Mouse (Mus musculus): Measurements from ENCODE around the gene Akap13. TPM values are rescaled to one million over a fixed set of nuclear protein-coding genes. Genes with fewer than 3 reads are reported as not detected.

Gene Akap13
- polyA plus RNA-seq, 1 experiment from 2014 or later: 17.1 TPM

DNA sequence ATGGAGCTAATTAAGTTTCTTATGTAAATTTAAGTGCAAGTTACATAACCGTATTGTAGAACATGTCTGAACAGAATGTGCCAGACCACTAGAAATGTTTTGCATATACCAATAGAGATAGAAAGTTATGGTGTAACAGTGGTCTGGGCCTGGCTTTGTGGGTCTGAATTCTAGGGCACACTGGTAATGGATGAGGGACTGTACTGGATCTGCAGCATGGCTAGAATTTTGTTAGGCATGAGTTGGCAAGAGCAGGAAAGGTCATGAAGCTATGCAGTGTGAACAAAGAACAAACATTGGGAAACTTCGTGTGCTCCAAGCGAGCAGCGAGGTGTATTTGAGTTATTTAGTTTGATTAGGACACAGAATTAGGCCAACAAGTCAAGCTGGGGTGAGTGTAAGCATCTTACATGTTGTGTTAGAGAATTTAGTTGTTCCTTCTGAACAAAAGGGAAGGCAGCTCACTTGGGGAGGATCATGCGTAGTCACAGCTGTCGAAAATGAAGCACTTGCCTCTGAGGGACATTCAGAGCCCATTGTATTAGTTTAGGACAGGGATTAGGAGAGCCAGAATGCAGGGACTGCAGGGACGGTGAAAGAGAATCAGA, 15.1 kb downstream of the Akap13 start:
- peaks cover 13% of the 10 kb centered on the region for H3K4me1 ChIP-seq (replicated peaks)
- WGBS: 17% methylated on average over 7 of the region's 7 CpGs
- H3K36me3 ChIP-seq: no peaks in the 10 kb centered on the region
- no peak for ATAC-seq
- H3K27ac ChIP-seq: no peak overlapping the region
- H3K9me3 ChIP-seq: no peaks in the 10 kb centered on the region
- no peaks in the 10 kb centered on the region for H3K27me3 ChIP-seq
- H3K4me2 ChIP-seq (replicated peaks): no peak overlapping the region
- H3K4me3 ChIP-seq (replicated peaks): no peak overlapping the region
- no peak overlapping the region for H3K9ac ChIP-seq (replicated peaks)

DNA sequence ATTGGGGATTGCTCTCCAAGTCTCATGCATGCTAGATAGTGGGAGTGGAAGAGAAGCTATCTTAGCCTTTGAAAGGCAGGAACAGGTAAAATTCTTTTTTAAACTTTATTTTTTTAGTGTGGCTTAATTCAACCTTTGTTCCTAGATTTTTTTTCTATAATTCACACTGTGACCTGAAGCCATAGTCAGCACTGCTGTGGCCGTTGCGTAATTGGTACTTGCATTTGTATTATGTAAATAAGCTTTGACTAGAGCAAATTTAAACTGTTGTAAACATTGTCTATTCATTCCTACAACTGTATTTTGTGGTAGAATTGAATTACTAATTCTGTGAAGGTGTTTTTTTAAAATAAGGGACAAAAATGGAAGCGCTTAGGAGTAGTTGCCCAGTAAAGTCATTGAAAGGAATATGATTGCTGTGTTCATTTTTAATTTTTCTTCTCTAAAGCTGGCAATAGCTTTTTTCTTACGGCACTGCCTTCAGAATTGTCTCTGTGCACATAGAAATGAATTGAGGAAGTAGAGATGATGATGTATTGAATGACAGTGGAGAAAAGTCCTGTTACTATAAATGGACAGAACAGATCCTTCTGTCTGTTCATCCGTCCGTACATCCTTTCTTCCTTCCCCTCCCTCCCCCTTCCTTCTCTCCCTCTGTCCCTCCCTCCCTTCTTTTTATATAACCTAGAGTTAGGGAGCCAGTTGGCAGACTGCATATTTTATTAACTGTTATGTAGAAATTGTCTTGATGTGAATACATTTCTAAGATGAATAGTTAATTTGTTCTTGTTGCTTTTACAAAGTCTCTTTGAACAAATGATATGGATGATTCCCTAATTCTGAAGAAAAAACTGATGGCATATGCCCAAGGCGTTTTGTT, 17.2 kb downstream of the Akap13 start:
- Histone ChIP-seq H3K27ac (no peak overlapping the region), H3K27me3 (no peaks in the 10 kb centered on the region), H3K9me3 (no peaks in the 10 kb centered on the region), H3K36me3 (no peaks in the 10 kb centered on the region), H3K4me2 (replicated peaks) (no peak overlapping the region), H3K9ac (replicated peaks) (no peak overlapping the region), H3K4me1 (replicated peaks) (peaks cover 10% of the 10 kb centered on the region), H3K4me3 (replicated peaks) (no peak overlapping the region)
- no peak for ATAC-seq
- 88% methylated on average over 7 of the region's 7 CpGs for WGBS

DNA sequence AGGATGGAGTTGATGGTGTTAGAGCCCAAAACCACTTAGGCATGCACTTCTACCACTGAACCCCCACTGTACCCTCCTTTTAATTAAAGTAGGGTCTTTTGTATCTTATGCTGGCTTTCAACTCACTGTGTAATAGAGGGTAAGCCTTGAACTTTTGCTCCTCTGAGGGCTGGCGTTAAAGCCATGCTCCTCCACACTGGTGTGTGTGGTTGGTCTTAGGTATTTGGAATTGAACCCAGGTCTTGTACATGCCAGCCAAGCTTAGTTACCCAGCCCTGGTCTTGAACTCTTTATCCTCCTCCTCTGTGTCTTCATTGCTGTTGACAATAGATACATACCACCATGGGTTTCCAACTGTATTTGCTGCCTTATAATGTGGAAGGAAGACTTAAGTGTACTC, 18.0 kb downstream of the Akap13 start:
- H3K36me3 ChIP-seq: no peaks in the 10 kb centered on the region
- H3K27me3 ChIP-seq: no peaks in the 10 kb centered on the region
- ATAC-seq: no peak
- no peak overlapping the region for H3K4me3 ChIP-seq (replicated peaks)
- H3K9ac ChIP-seq (replicated peaks): no peak overlapping the region
- no peak overlapping the region for H3K4me2 ChIP-seq (replicated peaks)
- 79% methylated on average over 1 of the region's 1 CpGs for WGBS
- no peaks in the 10 kb centered on the region for H3K9me3 ChIP-seq
- peaks cover 6% of the 10 kb centered on the region for H3K4me1 ChIP-seq (replicated peaks)
- H3K27ac ChIP-seq: no peak overlapping the region

DNA sequence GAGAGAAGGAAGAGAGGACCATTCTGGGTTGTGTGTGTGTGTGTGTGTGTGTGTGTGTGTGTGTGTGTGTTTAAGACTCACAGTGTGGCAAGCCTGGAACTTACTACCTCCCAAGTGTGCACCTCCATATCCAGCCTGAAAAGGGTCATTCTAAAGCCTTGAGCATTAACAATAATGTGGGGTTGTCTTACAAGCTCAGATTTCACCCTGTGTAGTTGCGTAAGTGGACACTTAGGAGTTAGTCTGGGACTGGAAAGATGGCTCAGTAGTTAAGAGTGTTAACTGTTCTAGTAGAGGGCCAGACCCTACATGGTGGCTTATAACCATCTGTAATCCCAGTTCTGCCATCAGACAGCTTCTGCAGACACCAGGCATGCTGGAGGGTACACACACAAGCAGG, 18.7 kb downstream of the Akap13 start:
- Histone ChIP-seq H3K9ac (replicated peaks) (no peak overlapping the region), H3K4me3 (replicated peaks) (no peak overlapping the region), H3K36me3 (no peaks in the 10 kb centered on the region), H3K4me1 (replicated peaks) (peaks cover 6% of the 10 kb centered on the region), H3K27ac (no peak overlapping the region), H3K9me3 (no peaks in the 10 kb centered on the region), H3K4me2 (replicated peaks) (no peak overlapping the region), H3K27me3 (no peaks in the 10 kb centered on the region)
- no peak for ATAC-seq
- 88% methylated on average over 1 of the region's 1 CpGs for WGBS

DNA sequence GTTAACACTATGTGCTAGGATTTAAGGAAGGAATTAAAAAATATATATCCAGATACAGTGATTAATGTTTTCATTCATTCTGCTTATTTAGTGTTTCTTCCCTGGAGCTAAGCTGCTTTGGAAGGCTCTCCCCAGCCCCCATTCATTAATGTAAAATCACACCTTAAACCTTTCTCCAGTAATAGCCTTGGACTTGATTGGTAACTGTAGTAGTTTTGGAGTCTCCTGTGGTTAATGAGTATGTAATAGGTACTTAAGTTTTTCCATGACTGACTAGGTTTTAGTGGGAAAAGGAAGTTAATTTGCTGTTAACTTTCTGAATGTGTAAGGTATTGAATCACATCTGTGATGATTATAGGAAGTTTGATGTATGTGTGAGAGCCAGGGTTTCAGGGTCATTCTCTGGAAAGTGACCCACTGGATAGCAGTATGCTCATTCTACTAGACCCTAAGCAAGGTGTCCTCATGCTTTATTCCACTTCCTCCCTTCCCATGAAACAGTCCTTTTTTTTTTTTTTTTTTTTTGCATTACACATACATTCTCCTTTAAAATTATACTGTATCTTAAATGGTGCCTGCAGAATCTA, 19.3 kb downstream of the Akap13 start:
- ATAC-seq: no peak
- Histone ChIP-seq H3K4me1 (replicated peaks) (peaks cover 6% of the 10 kb centered on the region), H3K27me3 (no peaks in the 10 kb centered on the region), H3K9me3 (no peaks in the 10 kb centered on the region), H3K36me3 (no peaks in the 10 kb centered on the region), H3K9ac (replicated peaks) (no peak overlapping the region), H3K4me3 (replicated peaks) (no peak overlapping the region), H3K27ac (no peak overlapping the region), H3K4me2 (replicated peaks) (no peak overlapping the region)

DNA sequence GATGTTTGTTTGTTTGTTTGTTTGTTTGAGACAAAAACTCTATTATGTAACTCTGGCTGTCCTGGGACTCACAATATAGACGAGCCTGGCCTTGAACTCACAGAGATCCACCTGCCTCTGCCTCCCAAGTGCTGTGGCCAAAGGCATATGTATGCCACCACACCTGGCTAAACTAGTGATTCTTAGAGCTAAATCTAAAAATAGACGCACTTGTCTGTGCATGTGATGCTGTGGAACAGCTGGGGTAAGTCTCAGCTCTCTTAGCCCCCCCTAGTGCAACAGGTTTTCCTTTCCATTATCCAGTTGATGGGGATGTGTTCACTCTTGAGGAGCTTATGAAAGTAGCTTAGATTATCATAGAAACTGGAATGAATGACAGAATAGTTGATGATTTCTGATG, 22.7 kb downstream of the Akap13 start:
- Histone ChIP-seq H3K27ac (no peak overlapping the region), H3K9me3 (no peaks in the 10 kb centered on the region), H3K4me2 (replicated peaks) (no peak overlapping the region), H3K27me3 (no peaks in the 10 kb centered on the region), H3K36me3 (no peaks in the 10 kb centered on the region), H3K9ac (replicated peaks) (no peak overlapping the region), H3K4me1 (replicated peaks) (0 out of 2 replicates have a peak, but pooled peaks cover 3% of the 10 kb centered on the region), H3K4me3 (replicated peaks) (no peak overlapping the region)
- 96% methylated on average over 2 of the region's 2 CpGs for WGBS
- no peak for ATAC-seq

DNA sequence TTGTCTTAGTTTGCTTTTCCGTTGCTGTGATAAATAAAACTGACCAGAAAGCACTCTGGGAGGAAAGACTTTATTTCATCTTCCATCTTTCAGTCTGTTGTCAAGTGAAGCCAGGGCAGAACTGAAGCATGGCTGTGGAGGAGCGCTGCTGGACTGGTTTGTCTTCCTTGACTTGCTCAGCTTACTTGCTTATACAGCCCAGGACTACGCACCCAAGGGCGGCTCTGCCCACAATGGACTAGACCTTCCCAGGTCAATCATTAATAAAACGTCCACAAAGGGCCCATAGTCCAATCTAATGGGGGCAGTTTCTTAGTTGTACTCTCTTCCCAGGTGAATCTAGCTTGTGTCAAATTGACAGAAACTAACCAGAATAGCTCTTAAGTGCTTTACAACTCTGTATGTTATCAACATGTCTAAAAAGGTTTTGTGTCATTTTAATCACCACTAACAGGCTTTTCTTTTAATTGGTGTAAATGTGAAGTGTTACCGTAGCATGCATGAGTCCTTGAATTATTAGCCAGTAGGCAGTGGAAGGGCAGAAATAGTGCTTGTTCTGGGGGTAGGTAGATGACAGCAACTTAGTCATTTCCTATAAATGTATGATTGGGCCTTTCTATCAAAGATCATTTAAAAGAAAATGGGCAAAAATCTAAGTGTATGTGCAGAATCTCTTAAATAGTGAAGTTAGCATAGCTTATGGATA, 25.5 kb downstream of the Akap13 start:
- Histone ChIP-seq H3K36me3 (no peaks in the 10 kb centered on the region), H3K27ac (no peak overlapping the region), H3K27me3 (no peaks in the 10 kb centered on the region), H3K4me2 (replicated peaks) (no peak overlapping the region), H3K4me1 (replicated peaks) (0 out of 2 replicates have a peak, but pooled peaks cover 3% of the 10 kb centered on the region), H3K4me3 (replicated peaks) (no peak overlapping the region), H3K9me3 (no peaks in the 10 kb centered on the region), H3K9ac (replicated peaks) (no peak overlapping the region)
- no peak for ATAC-seq
- 94% methylated on average over 6 of the region's 6 CpGs for WGBS

DNA sequence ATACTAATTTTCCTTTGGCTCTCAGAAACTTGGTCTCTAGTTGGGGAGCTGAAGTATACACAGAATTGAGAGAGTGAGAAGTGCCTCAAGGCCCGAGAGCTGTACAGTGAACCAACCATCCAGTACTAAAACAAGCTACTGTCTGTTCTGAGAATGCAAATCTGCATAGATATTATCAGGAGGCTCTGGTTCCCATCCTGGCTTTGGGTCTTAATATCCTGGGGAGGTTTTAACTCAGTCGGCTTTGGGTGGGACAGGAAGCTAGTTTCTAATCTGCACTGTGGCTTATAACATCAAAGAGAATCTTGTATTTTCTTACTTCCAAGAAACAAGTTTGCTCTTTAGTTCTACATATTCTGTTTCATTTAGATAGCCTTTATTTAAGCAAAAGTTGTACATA, 30.7 kb downstream of the Akap13 start:
- Histone ChIP-seq H3K9me3 (no peaks in the 10 kb centered on the region), H3K4me2 (replicated peaks) (no peak overlapping the region), H3K36me3 (no peaks in the 10 kb centered on the region), H3K9ac (replicated peaks) (no peak overlapping the region), H3K4me1 (replicated peaks) (0 out of 2 replicates have a peak, but pooled peaks cover 3% of the 10 kb centered on the region), H3K4me3 (replicated peaks) (no peak overlapping the region), H3K27ac (no peak overlapping the region), H3K27me3 (no peaks in the 10 kb centered on the region)
- ATAC-seq: no peak
- WGBS: 87% methylated on average over 2 of the region's 2 CpGs

DNA sequence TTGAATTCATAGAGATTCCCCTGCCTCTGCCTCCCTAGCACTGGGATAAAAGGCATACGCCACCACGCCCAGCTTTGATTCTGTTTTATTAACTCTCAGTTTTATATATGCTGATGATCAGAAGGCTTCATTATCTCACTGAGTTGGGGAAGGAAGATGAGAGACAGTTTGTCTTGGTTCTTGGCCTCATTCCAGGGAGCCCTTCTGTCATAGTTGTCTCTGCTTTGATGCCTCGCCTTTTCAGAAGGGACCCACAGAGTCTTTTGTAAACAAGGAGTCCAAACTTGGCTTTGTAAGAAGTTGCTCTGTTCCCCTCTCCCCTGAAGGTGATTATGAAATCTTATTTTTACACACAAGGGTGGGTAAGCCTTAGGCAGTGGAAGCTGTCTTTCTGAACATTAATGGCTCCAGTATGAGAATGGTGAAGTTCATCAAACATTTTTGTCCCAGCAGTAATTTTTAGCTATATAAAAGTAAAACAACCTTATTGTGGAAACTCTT, 40.7 kb downstream of the Akap13 start:
- Histone ChIP-seq H3K4me2 (replicated peaks) (no peak overlapping the region), H3K4me3 (replicated peaks) (no peak overlapping the region), H3K9me3 (no peaks in the 10 kb centered on the region), H3K9ac (replicated peaks) (no peak overlapping the region), H3K36me3 (no peaks in the 10 kb centered on the region), H3K27ac (no peak overlapping the region), H3K4me1 (replicated peaks) (no peaks in the 10 kb centered on the region), H3K27me3 (no peaks in the 10 kb centered on the region)
- WGBS: 83% methylated on average over 3 of the region's 3 CpGs
- no peak for ATAC-seq

DNA sequence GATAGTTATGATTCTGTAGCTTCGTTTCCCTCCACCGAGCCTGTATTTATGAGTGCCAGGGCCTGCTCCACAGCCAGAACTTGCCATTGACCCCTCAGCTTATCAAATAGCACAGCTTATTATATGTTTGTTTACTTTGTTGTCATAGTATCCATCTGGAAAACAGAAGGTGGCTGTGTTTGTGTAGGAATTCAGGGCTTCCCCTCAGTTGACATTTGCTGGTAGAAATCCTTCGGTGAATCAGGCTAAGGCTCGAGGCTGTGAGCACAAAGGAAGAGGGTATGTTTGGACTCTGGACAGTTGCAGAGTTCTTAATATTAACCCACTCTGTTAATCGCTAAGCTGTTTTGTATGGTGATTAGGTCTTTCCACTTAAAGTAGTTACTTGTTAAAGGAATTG, 43.3 kb downstream of the Akap13 start:
- Histone ChIP-seq H3K9ac (replicated peaks) (no peak overlapping the region), H3K27ac (no peak overlapping the region), H3K27me3 (no peaks in the 10 kb centered on the region), H3K4me1 (replicated peaks) (no peaks in the 10 kb centered on the region), H3K9me3 (no peaks in the 10 kb centered on the region), H3K36me3 (no peaks in the 10 kb centered on the region), H3K4me2 (replicated peaks) (no peak overlapping the region), H3K4me3 (replicated peaks) (no peak overlapping the region)
- 75% methylated on average over 5 of the region's 5 CpGs for WGBS
- ATAC-seq: no peak

DNA sequence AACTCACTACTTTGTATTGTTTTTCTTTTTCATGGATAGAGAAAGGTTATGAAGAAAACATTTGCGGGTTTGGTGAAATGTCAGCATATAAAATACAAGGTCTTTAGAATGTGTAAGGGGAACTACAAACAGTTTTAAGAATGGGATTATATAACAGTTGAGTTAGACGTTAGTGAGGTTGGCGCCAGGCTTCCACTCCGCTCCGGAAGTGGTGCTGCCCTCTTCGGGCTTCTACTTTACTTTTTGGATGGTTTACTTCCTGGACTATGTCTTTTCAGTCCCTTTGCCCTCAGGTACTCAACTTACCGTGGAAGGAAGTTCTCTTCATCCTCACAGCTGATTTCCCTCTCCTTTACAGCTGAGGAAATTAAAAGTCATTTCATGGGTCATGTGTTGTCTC, 43.9 kb downstream of the Akap13 start:
- Histone ChIP-seq H3K4me1 (replicated peaks) (no peaks in the 10 kb centered on the region), H3K36me3 (no peaks in the 10 kb centered on the region)
- 92% methylated on average over 7 of the region's 7 CpGs for WGBS

DNA sequence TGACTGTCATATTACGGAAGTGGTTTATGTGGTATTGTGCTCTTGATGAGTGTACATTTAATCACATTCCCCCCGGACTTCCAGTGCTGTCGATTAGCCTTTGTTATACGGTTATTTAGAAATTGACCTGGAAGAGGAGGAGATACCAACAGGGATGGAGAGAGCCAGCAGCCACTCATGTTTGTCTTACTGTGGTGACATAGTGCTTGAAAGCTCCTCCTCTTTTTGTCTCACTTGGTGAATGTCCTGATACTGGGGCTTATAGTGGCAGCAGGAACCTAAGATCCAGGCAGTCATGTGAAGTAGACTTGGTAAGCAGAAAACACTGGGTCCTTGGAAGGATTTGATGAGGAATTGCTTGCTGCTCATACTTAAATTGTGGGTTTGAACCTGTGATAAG, 44.8 kb downstream of the Akap13 start:
- ATAC-seq: no peak
- 93% methylated on average over 4 of the region's 4 CpGs for WGBS
- H3K4me2 ChIP-seq (replicated peaks): no peak overlapping the region
- H3K36me3 ChIP-seq: no peaks in the 10 kb centered on the region
- no peak overlapping the region for H3K27ac ChIP-seq
- no peak overlapping the region for H3K4me3 ChIP-seq (replicated peaks)
- H3K9ac ChIP-seq (replicated peaks): no peak overlapping the region
- no peaks in the 10 kb centered on the region for H3K4me1 ChIP-seq (replicated peaks)
- no peaks in the 10 kb centered on the region for H3K27me3 ChIP-seq
- H3K9me3 ChIP-seq: no peaks in the 10 kb centered on the region

More for the DNA sequence above, 43.9 kb downstream of the Akap13 start:
- Histone ChIP-seq H3K4me3 (replicated peaks) (no peak overlapping the region), H3K9ac (replicated peaks) (no peak overlapping the region), H3K27me3 (no peaks in the 10 kb centered on the region), H3K9me3 (no peaks in the 10 kb centered on the region), H3K4me2 (replicated peaks) (no peak overlapping the region), H3K27ac (no peak overlapping the region)
- no peak for ATAC-seq
